Mouse (Mus musculus) heart, embryonic 14.5 days (tissue): ENCODE data around the gene Lrch3. TPM values are rescaled to one million over a fixed set of nuclear protein-coding genes. Genes with fewer than 3 reads are reported as not detected.
A peak's percentile ranks its signal among the peaks of the same experiment; 100 is the strongest.

Experiments
- ATAC-seq: fragments of 200-750 bp; cut with Nextera tagmentation; 2 replicates; pipeline ENCODE4 v1.8.0; 2017; ENCODE audit warnings: low read depth, moderate TSS enrichment; ENCODE audit not compliant: insufficient number of reproducible peaks, insufficient read depth, low FRiP score
- H3K27ac ChIP-seq, 2 experiments: fragments of 200-500 bp in 1 of 2; fragments of 300-500 bp in 1 of 2; sonication (generic) in 1 of 2; replicated peaks in 1 of 2; 2 replicates each; pipeline ENCODE4 v1.5.1; 2012 to 2014; ENCODE audit warnings: low read depth in 2 of 2, low read length in 2 of 2, control low read depth in 1 of 2, mild to moderate bottlenecking in 1 of 2, mixed read lengths in 1 of 2; ENCODE audit not compliant: control insufficient read depth in 1 of 2, insufficient read depth in 1 of 2
- H3K27me3 ChIP-seq: fragments of 300-500 bp; sonication (generic); 2 replicates; pipeline ENCODE4 v1.6.1; 2014; ENCODE audit warnings: mild to moderate bottlenecking, low read length, control low read depth; ENCODE audit not compliant: control insufficient read depth, insufficient read depth
- H3K36me3 ChIP-seq: fragments of 300-500 bp; sonication (generic); 2 replicates; pipeline ENCODE4 v1.6.1; 2014; ENCODE audit warnings: mild to moderate bottlenecking, control low read depth, low read length, mixed read lengths; ENCODE audit not compliant: control insufficient read depth, insufficient read depth
- H3K4me1 ChIP-seq, 2 experiments: fragments of 200-500 bp in 1 of 2; fragments of 300-500 bp in 1 of 2; sonication (generic) in 1 of 2; 2 replicates each; pipeline ENCODE4 v1.6.1; 2012 to 2014; ENCODE audit warnings: low read length in 2 of 2, control low read depth in 1 of 2, mixed read lengths in 1 of 2; ENCODE audit not compliant: control insufficient read depth in 2 of 2, insufficient read depth in 2 of 2
- H3K4me2 ChIP-seq: fragments of 300-500 bp; sonication (generic); 2 replicates; pipeline ENCODE4 v1.6.1; 2014; ENCODE audit warnings: mild to moderate bottlenecking, low read length
- H3K4me3 ChIP-seq, 2 experiments: fragments of 200-500 bp in 1 of 2; fragments of 300-500 bp in 1 of 2; sonication (generic) in 1 of 2; 2 replicates each; pipeline ENCODE4 v1.5.1; 2012 to 2014; ENCODE audit warnings: low read length in 2 of 2, mild to moderate bottlenecking in 2 of 2, control low read depth in 1 of 2, low read depth in 1 of 2, moderate library complexity in 1 of 2; ENCODE audit not compliant: control insufficient read depth in 1 of 2, insufficient read depth in 1 of 2
- H3K9ac ChIP-seq: fragments of 300-500 bp; sonication (generic); 2 replicates; pipeline ENCODE4 v1.6.1; 2014; ENCODE audit warnings: mild to moderate bottlenecking, low read length
- H3K9me3 ChIP-seq: fragments of 300-500 bp; sonication (generic); 2 replicates; pipeline ENCODE4 v1.6.1; 2016; ENCODE audit warnings: low read length, control low read depth; ENCODE audit not compliant: control insufficient read depth
- WGBS: fragments of 180-500 bp; shearing (Covaris S2); extraction: QIAGEN DNeasy Blood & Tissue Kit; methylation state at CpG from one replicate; pipeline ENCODE4 v1.1.7; 2014; 5-methylcytosine and 5-hydroxymethylcytosine counted together
- polyA plus RNA-seq: library from polyadenylated mRNA; unstranded; fragments of >200 nt; fragmentation: Nextera tagmentation; extraction: Ambion mirVana; gene quantifications from 2 replicates; pipeline ENCODE4 v1.2.1, GENCODE M21; 2014

Gene Lrch3
- polyA plus RNA-seq, 1 experiment from 2014 or later = 25.4 TPM

GRCm38 (mm10) chr16:32875847-32876246, 38.1 kb upstream of the Lrch3 start:
- H3K4me1 ChIP-seq = peaks cover 6 to 27% of the 10 kb centered on the region in 2 experiments
- H3K9ac ChIP-seq = no peak overlapping the region
- no peak overlapping the region for H3K27ac ChIP-seq
- H3K27me3 ChIP-seq = no peaks in the 10 kb centered on the region
- 0 out of 2 replicates have a peak, but pooled peaks cover 5% of the 10 kb centered on the region for H3K36me3 ChIP-seq
- WGBS = 82% methylated on average over 3 of the region's 3 CpGs
- no peaks in the 10 kb centered on the region for H3K9me3 ChIP-seq
- 0 out of 4 replicates have a peak overlapping the region, but pooled peaks of 1 of the 2 experiments have one; percentile 74 for H3K4me3 ChIP-seq
- H3K4me2 ChIP-seq = peak overlapping the region; percentile 84; the same call in 1 of the 2 replicates
- ATAC-seq = no peak

GRCm38 (mm10) chr16:32876831-32877230, 37.1 kb upstream of the Lrch3 start:
- 10% methylated on average over 9 of the region's 9 CpGs for WGBS
- Histone ChIP-seq H3K27me3 (no peaks in the 10 kb centered on the region), H3K4me1 (peaks cover 6 to 31% of the 10 kb centered on the region in 2 experiments), H3K27ac (peak overlapping the region in 1 of 2 experiments; percentile 86; a peak in 1 of 4 replicates), H3K9me3 (no peaks in the 10 kb centered on the region), H3K9ac (peak overlapping the region; percentile 88), H3K4me2 (peak overlapping the region; percentile 84), H3K4me3 (peak overlapping the region; percentile 74 to 83), H3K36me3 (0 out of 2 replicates have a peak, but pooled peaks cover 8% of the 10 kb centered on the region)
- ATAC-seq = no peak

- no peaks in the 10 kb centered on the region for H3K27me3 ChIP-seq
- peak within 1 kb of the TSS; percentile 88 for H3K9ac ChIP-seq
- ATAC-seq = peak; percentile 96
- H3K4me2 ChIP-seq = peak within 1 kb of the TSS; percentile 84
- peak within 1 kb of the TSS; percentile 74 to 83 for H3K4me3 ChIP-seq
- H3K27ac ChIP-seq = peak within 1 kb of the TSS; percentile 86 to 92
- 0 out of 2 replicates have a peak, but pooled peaks cover 8% of the 10 kb centered on the region for H3K36me3 ChIP-seq
- no peaks in the 10 kb centered on the region for H3K9me3 ChIP-seq
- WGBS = under 1% methylated on average over 71 of the region's 83 CpGs
- H3K4me1 ChIP-seq = peaks cover 6 to 35% of the 10 kb centered on the region in 2 experiments
These were observed 36.4 kb upstream of the Lrch3 start, which contains the start of the genes Fyttd1 and Rubcn for GRCm38 (mm10) chr16:32877343-32878156. Gene Fyttd1, plus strand, starts transcription at chr16:32877500. Gene Rubcn, minus strand, starts transcription at chr16:32877766.

GRCm38 (mm10) chr16:32878157-32878598, 35.7 kb upstream of the Lrch3 start:
- peaks cover 6 to 38% of the 10 kb centered on the region in 2 experiments for H3K4me1 ChIP-seq
- 0 out of 2 replicates have a peak, but pooled peaks cover 8% of the 10 kb centered on the region for H3K36me3 ChIP-seq
- peak overlapping the region in 1 of 2 experiments; percentile 86; a peak in 2 of 4 replicates for H3K27ac ChIP-seq
- H3K9ac ChIP-seq = peak overlapping the region; percentile 88
- ATAC-seq = peak; percentile 23; the same call in 1 of the 2 replicates
- H3K4me3 ChIP-seq = peak overlapping the region; percentile 74 to 83
- H3K9me3 ChIP-seq = no peaks in the 10 kb centered on the region
- WGBS = under 1% methylated on average over 33 of the region's 34 CpGs
- peak overlapping the region; percentile 84 for H3K4me2 ChIP-seq
- no peaks in the 10 kb centered on the region for H3K27me3 ChIP-seq

- Histone ChIP-seq H3K27me3 (no peaks in the 10 kb centered on the region), H3K27ac (peak overlapping the region; percentile 36 to 51; a peak in 3 of 4 replicates), H3K4me3 (peak overlapping the region; percentile 22 to 74), H3K9ac (peak overlapping the region; percentile 88), H3K4me2 (peak overlapping the region; percentile 84), H3K36me3 (peaks cover 15% of the 10 kb centered on the region; the same call in 1 of the 2 replicates), H3K9me3 (no peaks in the 10 kb centered on the region), H3K4me1 (peaks cover 6 to 38% of the 10 kb centered on the region in 2 experiments)
- WGBS = 78% methylated on average over 14 of the region's 14 CpGs
- ATAC-seq = no peak
These were observed 34.7 kb upstream of the Lrch3 start for GRCm38 (mm10) chr16:32878972-32879926.

GRCm38 (mm10) chr16:32881538-32881937, 32.4 kb upstream of the Lrch3 start:
- Histone ChIP-seq H3K27ac (no peak overlapping the region), H3K9me3 (no peaks in the 10 kb centered on the region), H3K9ac (no peak overlapping the region), H3K4me2 (no peak overlapping the region), H3K27me3 (no peaks in the 10 kb centered on the region), H3K36me3 (peaks cover 33% of the 10 kb centered on the region), H3K4me1 (peaks cover 6 to 33% of the 10 kb centered on the region in 2 experiments), H3K4me3 (no peak overlapping the region)
- 78% methylated on average over 7 of the region's 7 CpGs for WGBS
- no peak for ATAC-seq

GRCm38 (mm10) chr16:32887996-32888395, 25.9 kb upstream of the Lrch3 start:
- Histone ChIP-seq H3K9ac (no peak overlapping the region), H3K27me3 (no peaks in the 10 kb centered on the region), H3K4me1 (no peaks in the 10 kb centered on the region), H3K36me3 (peaks cover 76% of the 10 kb centered on the region), H3K4me2 (no peak overlapping the region), H3K9me3 (no peaks in the 10 kb centered on the region), H3K4me3 (no peak overlapping the region), H3K27ac (no peak overlapping the region)
- WGBS = 85% methylated on average over 7 of the region's 7 CpGs
- ATAC-seq = no peak
